Mouse (Mus musculus) brain, embryonic 14.5 days (tissue): ENCODE results near the gene Nfasc.

ENCODE experiments used
- CTCF ChIP-seq: fragments of 200-500 bp; IDR thresholded peaks from 2 replicates; pipeline ENCODE4 v1.5.1; 2012; ENCODE audit warnings: inconsistent platforms, mild to moderate bottlenecking, moderate library complexity, borderline replicate concordance; ENCODE audit not compliant: insufficient read depth, insufficient read length; ENCODE audit errors: extremely low read depth
- POLR2A ChIP-seq: fragments of 200-500 bp; IDR thresholded peaks from 2 replicates; pipeline ENCODE4 v1.6.1; 2012; ENCODE audit warnings: mild to moderate bottlenecking, inconsistent platforms, borderline replicate concordance; ENCODE audit not compliant: poor library complexity, insufficient read depth, insufficient read length, severe bottlenecking; ENCODE audit errors: extremely low read depth

DNA sequence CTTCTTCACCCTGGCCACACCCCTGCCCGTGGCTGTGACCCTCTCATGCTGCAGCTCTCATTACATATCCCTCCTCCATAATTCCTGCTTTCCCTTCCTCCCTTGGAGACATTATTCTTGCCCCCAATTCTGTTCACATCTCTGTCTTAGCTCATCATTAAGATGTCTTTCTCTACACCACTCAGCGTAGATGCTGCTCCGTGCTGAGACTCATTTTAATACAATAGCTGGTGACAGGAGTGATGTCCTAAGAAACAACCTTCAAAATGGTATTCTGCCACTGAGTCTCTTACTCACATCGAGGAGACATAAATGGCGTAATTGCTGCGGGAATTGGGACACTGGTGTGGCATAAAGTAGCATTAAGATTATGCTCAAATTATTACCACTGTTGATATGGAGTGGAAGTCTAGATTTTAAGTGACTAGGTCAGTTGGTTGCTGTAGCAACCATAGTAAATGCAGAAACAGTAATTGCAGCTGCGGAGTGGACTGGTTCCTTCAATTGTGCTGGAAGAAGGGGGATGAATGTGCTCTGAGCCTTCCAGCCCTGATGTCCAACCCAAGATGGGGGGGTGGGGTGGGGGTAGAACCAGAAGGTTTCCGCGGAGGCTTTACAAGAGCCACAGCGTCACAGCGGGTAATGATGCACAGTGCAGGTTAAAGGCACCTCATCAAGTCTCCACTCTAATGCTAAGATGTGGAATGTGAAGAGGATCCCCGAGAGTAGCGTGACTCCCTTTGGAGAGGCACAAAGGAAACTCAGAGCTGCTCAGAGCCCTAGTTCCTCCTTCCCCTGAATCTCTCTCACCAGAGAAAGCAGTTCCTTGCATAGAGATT, 40.2 kb upstream of the Nfasc start:
- TF ChIP-seq CTCF (no peak), POLR2A (no peak)
